Mouse (Mus musculus) fibroblast of lung, adult 2 months (primary cell): ENCODE data around the gene Kmt2e.
"Not testable (repeated sequence)": the region's sequence is repeated elsewhere in the genome, so short reads cannot be mapped to it uniquely, and the experiment has no call there.

Experiments
- DNase-seq: peaks from one replicate; pipeline ENCODE4 v3.0.0-alpha.2; 2011; ENCODE audit warnings: low read depth

Gene Kmt2e

GRCm38 (mm10) chr5:23501582-23502316 lies 67.5 kb downstream of the Kmt2e start:
- no peak for DNase-seq

GRCm38 (mm10) chr5:23502317-23502937 lies 68.2 kb downstream of the Kmt2e start:
- DNase-seq, result no peak

GRCm38 (mm10) chr5:23505578-23505977 lies 71.3 kb downstream of the Kmt2e start:
- DNase-seq, result no peak

- no peak for DNase-seq
These were observed 73.0 kb downstream of the Kmt2e start for GRCm38 (mm10) chr5:23507210-23507609.

- no peak for DNase-seq
These were observed 74.4 kb downstream of the Kmt2e start for GRCm38 (mm10) chr5:23508630-23509029.

- no peak for DNase-seq
These were observed 77.2 kb downstream of the Kmt2e start for GRCm38 (mm10) chr5:23511456-23511855.

GRCm38 (mm10) chr5:23512556-23512955 lies 78.3 kb downstream of the Kmt2e start:
- DNase-seq, result no peak

GRCm38 (mm10) chr5:23513468-23513867 lies 79.2 kb downstream of the Kmt2e start:
- DNase-seq, result no peak

GRCm38 (mm10) chr5:23515038-23515437 lies 80.8 kb downstream of the Kmt2e start:
- DNase-seq, result no peak

- DNase-seq, result no peak
These were observed 82.7 kb downstream of the Kmt2e start for GRCm38 (mm10) chr5:23516962-23517361.

- DNase-seq, result no peak
These were observed 83.6 kb downstream of the Kmt2e start for GRCm38 (mm10) chr5:23517839-23518238.

- DNase-seq, result no peak
These were observed 84.4 kb downstream of the Kmt2e start for GRCm38 (mm10) chr5:23518673-23519072.

GRCm38 (mm10) chr5:23519679-23520078 lies 85.4 kb downstream of the Kmt2e start:
- DNase-seq, result no peak

- no peak for DNase-seq
These were observed 87.4 kb downstream of the Kmt2e start for GRCm38 (mm10) chr5:23521645-23522044.

GRCm38 (mm10) chr5:23523936-23524335 lies 89.7 kb downstream of the Kmt2e start:
- DNase-seq, result no peak

- no peak for DNase-seq
These were observed 90.4 kb downstream of the Kmt2e start for GRCm38 (mm10) chr5:23524621-23525020.

- no peak for DNase-seq
These were observed 96.9 kb downstream of the Kmt2e start for GRCm38 (mm10) chr5:23531100-23531499.

- no peak for DNase-seq
These were observed 97.4 kb downstream of the Kmt2e start for GRCm38 (mm10) chr5:23531541-23532096.

GRCm38 (mm10) chr5:23535692-23536091 lies 101.5 kb downstream of the Kmt2e start:
- DNase-seq, result no peak

- no peak for DNase-seq
These were observed 117.4 kb downstream of the Kmt2e start for GRCm38 (mm10) chr5:23551687-23552086.

GRCm38 (mm10) chr5:23553338-23553737 lies 119.1 kb downstream of the Kmt2e start:
- DNase-seq, result not testable (repeated sequence)
